Mouse (Mus musculus) heart, embryonic 14.5 days (tissue): Measurements from ENCODE around the gene Morn1. TPM values are rescaled to one million over a fixed set of nuclear protein-coding genes. Genes with fewer than 3 reads are reported as not detected.
A peak's percentile ranks its signal among the peaks of the same experiment; 100 is the strongest.

Experiments
- ATAC-seq: fragments of 200-750 bp; cut with Nextera tagmentation; 2 replicates; pipeline ENCODE4 v1.8.0; 2017; ENCODE audit warnings: low read depth, moderate TSS enrichment; ENCODE audit not compliant: insufficient number of reproducible peaks, insufficient read depth, low FRiP score
- H3K27ac ChIP-seq, 2 experiments: fragments of 200-500 bp in 1 of 2; fragments of 300-500 bp in 1 of 2; sonication (generic) in 1 of 2; replicated peaks in 1 of 2; 2 replicates each; pipeline ENCODE4 v1.5.1; 2012 to 2014; ENCODE audit warnings: low read depth in 2 of 2, low read length in 2 of 2, control low read depth in 1 of 2, mild to moderate bottlenecking in 1 of 2, mixed read lengths in 1 of 2; ENCODE audit not compliant: control insufficient read depth in 1 of 2, insufficient read depth in 1 of 2
- H3K27me3 ChIP-seq: fragments of 300-500 bp; sonication (generic); 2 replicates; pipeline ENCODE4 v1.6.1; 2014; ENCODE audit warnings: mild to moderate bottlenecking, low read length, control low read depth; ENCODE audit not compliant: control insufficient read depth, insufficient read depth
- H3K36me3 ChIP-seq: fragments of 300-500 bp; sonication (generic); 2 replicates; pipeline ENCODE4 v1.6.1; 2014; ENCODE audit warnings: mild to moderate bottlenecking, control low read depth, low read length, mixed read lengths; ENCODE audit not compliant: control insufficient read depth, insufficient read depth
- H3K4me1 ChIP-seq, 2 experiments: fragments of 200-500 bp in 1 of 2; fragments of 300-500 bp in 1 of 2; sonication (generic) in 1 of 2; 2 replicates each; pipeline ENCODE4 v1.6.1; 2012 to 2014; ENCODE audit warnings: low read length in 2 of 2, control low read depth in 1 of 2, mixed read lengths in 1 of 2; ENCODE audit not compliant: control insufficient read depth in 2 of 2, insufficient read depth in 2 of 2
- H3K4me2 ChIP-seq: fragments of 300-500 bp; sonication (generic); 2 replicates; pipeline ENCODE4 v1.6.1; 2014; ENCODE audit warnings: mild to moderate bottlenecking, low read length
- H3K4me3 ChIP-seq, 2 experiments: fragments of 200-500 bp in 1 of 2; fragments of 300-500 bp in 1 of 2; sonication (generic) in 1 of 2; 2 replicates each; pipeline ENCODE4 v1.5.1; 2012 to 2014; ENCODE audit warnings: low read length in 2 of 2, mild to moderate bottlenecking in 2 of 2, control low read depth in 1 of 2, low read depth in 1 of 2, moderate library complexity in 1 of 2; ENCODE audit not compliant: control insufficient read depth in 1 of 2, insufficient read depth in 1 of 2
- H3K9ac ChIP-seq: fragments of 300-500 bp; sonication (generic); 2 replicates; pipeline ENCODE4 v1.6.1; 2014; ENCODE audit warnings: mild to moderate bottlenecking, low read length
- H3K9me3 ChIP-seq: fragments of 300-500 bp; sonication (generic); 2 replicates; pipeline ENCODE4 v1.6.1; 2016; ENCODE audit warnings: low read length, control low read depth; ENCODE audit not compliant: control insufficient read depth
- WGBS: fragments of 180-500 bp; shearing (Covaris S2); extraction: QIAGEN DNeasy Blood & Tissue Kit; methylation state at CpG from one replicate; pipeline ENCODE4 v1.1.7; 2014; 5-methylcytosine and 5-hydroxymethylcytosine counted together
- polyA plus RNA-seq: library from polyadenylated mRNA; unstranded; fragments of >200 nt; fragmentation: Nextera tagmentation; extraction: Ambion mirVana; gene quantifications from 2 replicates; pipeline ENCODE4 v1.2.1, GENCODE M21; 2014

Morn1 gene
- polyA plus RNA-seq, 1 experiment from 2014 or later: 2.5 TPM

- Histone ChIP-seq H3K9ac (no peak overlapping the region), H3K4me3 (no peak overlapping the region), H3K27ac (no peak overlapping the region), H3K36me3 (peaks cover 68% of the 10 kb centered on the region), H3K27me3 (no peaks in the 10 kb centered on the region), H3K4me1 (peaks cover 25 to 26% of the 10 kb centered on the region in 2 experiments), H3K4me2 (no peak overlapping the region), H3K9me3 (no peaks in the 10 kb centered on the region)
- 80% methylated on average over 27 of the region's 27 CpGs for WGBS
- ATAC-seq: no peak
Observed at GRCm38 (mm10) chr4:155157871-155158542, 71.6 kb downstream of the Morn1 start.

- no peak overlapping the region for H3K4me2 ChIP-seq
- H3K9me3 ChIP-seq: no peaks in the 10 kb centered on the region
- H3K36me3 ChIP-seq: peaks cover 66% of the 10 kb centered on the region
- no peaks in the 10 kb centered on the region for H3K27me3 ChIP-seq
- H3K4me1 ChIP-seq: peaks cover 29 to 32% of the 10 kb centered on the region in 2 experiments
- WGBS: 57% methylated on average over 8 of the region's 8 CpGs
- ATAC-seq: no peak
- no peak overlapping the region for H3K27ac ChIP-seq
- H3K4me3 ChIP-seq: no peak overlapping the region
- no peak overlapping the region for H3K9ac ChIP-seq
Observed at GRCm38 (mm10) chr4:155158543-155158917, 72.2 kb downstream of the Morn1 start.

- Histone ChIP-seq H3K9ac (0 out of 2 replicates have a peak overlapping the region, but pooled peaks have one; percentile 18), H3K27me3 (no peaks in the 10 kb centered on the region), H3K4me2 (no peak overlapping the region), H3K27ac (peak overlapping the region in 1 of 2 experiments; percentile 77; a peak in 1 of 4 replicates), H3K9me3 (no peaks in the 10 kb centered on the region), H3K4me1 (peaks cover 48 to 66% of the 10 kb centered on the region in 2 experiments), H3K36me3 (peaks cover 28% of the 10 kb centered on the region), H3K4me3 (no peak overlapping the region)
- no peak for ATAC-seq
- WGBS: 69% methylated on average over 7 of the region's 7 CpGs
Observed at GRCm38 (mm10) chr4:155162433-155163319, 76.3 kb downstream of the Morn1 start.

- Histone ChIP-seq H3K4me1 (peaks cover 50 to 72% of the 10 kb centered on the region in 2 experiments), H3K4me3 (no peak overlapping the region), H3K36me3 (peaks cover 22% of the 10 kb centered on the region), H3K4me2 (no peak overlapping the region), H3K27me3 (no peaks in the 10 kb centered on the region), H3K27ac (peak overlapping the region in 1 of 2 experiments; percentile 77; a peak in 2 of 4 replicates), H3K9ac (no peak overlapping the region), H3K9me3 (no peaks in the 10 kb centered on the region)
- WGBS: 43% methylated on average over 4 of the region's 4 CpGs
- ATAC-seq: no peak
Observed at GRCm38 (mm10) chr4:155163320-155163651, 76.9 kb downstream of the Morn1 start.

GRCm38 (mm10) chr4:155163685-155164084 is 77.3 kb downstream of the Morn1 start:
- H3K27ac ChIP-seq: peak overlapping the region; percentile 21 to 77; a peak in 3 of 4 replicates
- H3K36me3 ChIP-seq: peaks cover 18% of the 10 kb centered on the region
- no peak overlapping the region for H3K9ac ChIP-seq
- no peak for ATAC-seq
- no peaks in the 10 kb centered on the region for H3K27me3 ChIP-seq
- peaks cover 52 to 74% of the 10 kb centered on the region in 2 experiments for H3K4me1 ChIP-seq
- no peak overlapping the region for H3K4me3 ChIP-seq
- 62% methylated on average over 8 of the region's 8 CpGs for WGBS
- no peak overlapping the region for H3K4me2 ChIP-seq
- H3K9me3 ChIP-seq: no peaks in the 10 kb centered on the region

GRCm38 (mm10) chr4:155164550-155164949 is 78.2 kb downstream of the Morn1 start:
- peaks cover 9% of the 10 kb centered on the region; the same call in 1 of the 2 replicates for H3K36me3 ChIP-seq
- peak overlapping the region; percentile 44 to 77 for H3K27ac ChIP-seq
- WGBS: 15% methylated on average over 6 of the region's 6 CpGs
- no peak overlapping the region for H3K4me3 ChIP-seq
- no peaks in the 10 kb centered on the region for H3K9me3 ChIP-seq
- peaks cover 57 to 78% of the 10 kb centered on the region in 2 experiments for H3K4me1 ChIP-seq
- H3K4me2 ChIP-seq: 0 out of 2 replicates have a peak overlapping the region, but pooled peaks have one; percentile 9
- no peak overlapping the region for H3K9ac ChIP-seq
- peak; percentile 79 for ATAC-seq
- no peaks in the 10 kb centered on the region for H3K27me3 ChIP-seq

GRCm38 (mm10) chr4:155165861-155166260 is 79.5 kb downstream of the Morn1 start:
- no peak for ATAC-seq
- H3K27ac ChIP-seq: no peak overlapping the region
- H3K4me2 ChIP-seq: no peak overlapping the region
- no peaks in the 10 kb centered on the region for H3K36me3 ChIP-seq
- H3K9me3 ChIP-seq: no peaks in the 10 kb centered on the region
- peaks cover 57 to 81% of the 10 kb centered on the region in 2 experiments for H3K4me1 ChIP-seq
- H3K4me3 ChIP-seq: no peak overlapping the region
- no peak overlapping the region for H3K9ac ChIP-seq
- H3K27me3 ChIP-seq: no peaks in the 10 kb centered on the region
